8 mouse cellular contexts compared by ENCODE assay signal in genomic region chr8:124346852-124347523, GRCm38 (mm10).
A peak's percentile ranks its signal among the peaks of the same experiment; 100 is the strongest.
DNase-seq lines count a peak whose midpoint lies in the region; ATAC-seq and TF ChIP-seq lines count a peak whose summit lies in the region.
"Had no signal": no experiment of that assay in that cellular context is flagged by ENCODE, and none has a peak within 500 bp of the region (broad histone marks: within the 10 kb centered on the region; RNA-seq: fewer than 3 reads in every experiment).

No protein-coding gene starts in this region.

- no peak overlapping the region for H3K4me2 ChIP-seq in kidney, postnatal 0 days (ENCODE audit: low read length)
- no peak overlapping the region for H3K4me2 ChIP-seq in lung, embryonic 15.5 days
- H3K4me2 ChIP-seq: limb, embryonic 15.5 days had no signal

- H3K36me3 ChIP-seq in kidney, postnatal 0 days (ENCODE audit: insufficient read depth, low read length) = 0 out of 2 replicates have a peak, but pooled peaks cover 21% of the 10 kb centered on the region
- H3K36me3 ChIP-seq in lung, embryonic 15.5 days = peaks cover 17% of the 10 kb centered on the region

- WGBS in kidney, postnatal 0 days = 45% methylated on average over 19 of the region's 19 CpGs
- WGBS in lung, embryonic 15.5 days = 42% methylated on average over 19 of the region's 19 CpGs

- peak; percentile 79 for ATAC-seq in common myeloid progenitor, adult 5-6 weeks (replicated peaks; ENCODE audit: low read depth, poor library complexity, severe bottlenecking)
- ATAC-seq in granulocyte monocyte progenitor cell, adult 5-6 weeks (replicated peaks; ENCODE audit: poor library complexity, severe bottlenecking) = peak; percentile 62
- 0 out of 2 replicates have a peak, but pooled peaks have one; percentile 19 for ATAC-seq in kidney, postnatal 0 days (replicated peaks; ENCODE audit: low FRiP score, low read depth)
- ATAC-seq in lung, embryonic 15.5 days (ENCODE audit: borderline replicate concordance, extremely low read depth, low FRiP score, low TSS enrichment) = 0 out of 2 replicates have a peak, but pooled peaks have one; percentile 49

- H3K27ac ChIP-seq in kidney, postnatal 0 days = no peak overlapping the region
- no peak overlapping the region for H3K27ac ChIP-seq in lung, embryonic 15.5 days
- H3K27ac ChIP-seq: limb, embryonic 15.5 days had no signal

- H3K4me3 ChIP-seq in kidney, postnatal 0 days (replicated peaks; ENCODE audit: low read depth, low read length) = no peak overlapping the region
- no peak overlapping the region for H3K4me3 ChIP-seq in lung, embryonic 15.5 days
- H3K4me3 ChIP-seq: limb, embryonic 15.5 days had no signal

- H3K27me3 ChIP-seq in kidney, postnatal 0 days (ENCODE audit: insufficient read depth, low read length) = no peaks in the 10 kb centered on the region
- H3K27me3 ChIP-seq in lung, embryonic 15.5 days = no peaks in the 10 kb centered on the region
- H3K27me3 ChIP-seq: limb, embryonic 15.5 days had no signal

- peak; percentile 98 for TF ChIP-seq CTCF in kidney, postnatal 0 days (IDR thresholded peaks at IDR 0.05; ENCODE audit: low read depth)

- peak; percentile 87 for DNase-seq in CD4-positive, CD25-positive, alpha-beta regulatory T cell, adult 2 months (ENCODE audit: low read depth, low spot score)
- peak; percentile 60 for DNase-seq in Muller cell, postnatal 12 days (ENCODE audit: inconsistent ontology term)
- DNase-seq in kidney, postnatal 0 days (ENCODE audit: low spot score) = peak; percentile 88
- peak; percentile 80 for DNase-seq in retina, embryonic 14.5 days (ENCODE audit: low spot score)

- no peaks in the 10 kb centered on the region for H3K9me3 ChIP-seq in kidney, postnatal 0 days (replicated peaks; ENCODE audit: low read length)
- H3K9me3 ChIP-seq in lung, embryonic 15.5 days = no peaks in the 10 kb centered on the region
- H3K9me3 ChIP-seq: limb, embryonic 15.5 days had no signal

- H3K9ac ChIP-seq in kidney, postnatal 0 days (ENCODE audit: low read depth, low read length) = no peak overlapping the region
- H3K9ac ChIP-seq in lung, embryonic 15.5 days = no peak overlapping the region
- H3K9ac ChIP-seq: limb, embryonic 15.5 days had no signal

- H3K4me1 ChIP-seq in kidney, postnatal 0 days (replicated peaks; ENCODE audit: insufficient read depth, low read length) = 0 out of 2 replicates have a peak, but pooled peaks cover 10% of the 10 kb centered on the region
- no peaks in the 10 kb centered on the region for H3K4me1 ChIP-seq in lung, embryonic 15.5 days

Comparison
In these comparisons a context has a peak if more than half of its experiments do, and no peak if none do; other contexts are left out.
1. ATAC-seq: peak in every context shown above with its lines; median percentile 79 in common myeloid progenitor, adult 5-6 weeks; 62 in granulocyte monocyte progenitor cell, adult 5-6 weeks; 49 in lung, embryonic 15.5 days; 19 in kidney, postnatal 0 days.